Comparison of ENCODE assay signal across 20 mouse cellular contexts in the genomic region with DNA sequence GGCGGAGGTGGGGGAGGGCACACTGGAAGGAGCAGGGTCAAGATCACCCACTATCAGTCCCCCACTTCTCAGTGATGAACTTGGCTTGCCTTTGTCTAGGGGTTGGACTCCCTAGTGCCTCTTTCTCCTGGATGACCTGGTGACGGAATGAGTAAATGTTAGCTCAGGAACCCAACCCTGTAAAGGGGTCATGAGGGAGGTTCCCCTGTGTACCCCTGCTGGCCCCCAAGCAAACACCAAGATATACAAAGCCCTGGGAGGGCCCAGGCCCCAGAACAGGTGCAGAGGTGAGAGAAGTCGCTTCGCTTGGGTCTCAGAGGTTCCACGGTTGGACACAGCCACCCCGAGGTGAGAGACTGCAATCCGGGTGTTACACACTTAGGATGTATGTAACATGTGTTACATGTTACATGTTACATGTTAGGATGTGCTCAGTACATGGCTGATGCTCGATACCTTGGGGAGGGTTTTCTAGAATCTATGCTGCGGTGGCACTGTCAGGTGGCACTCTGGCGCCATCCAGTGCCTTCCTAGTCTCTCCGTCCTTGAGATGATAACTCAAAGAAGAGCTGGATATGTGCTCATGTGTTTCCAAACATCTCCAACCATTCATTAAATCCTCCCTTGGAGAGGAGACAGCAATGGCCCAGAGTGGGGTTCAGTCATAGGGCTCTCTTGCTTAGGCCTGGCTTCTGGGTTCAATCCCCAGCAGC. TPM values are rescaled to one million over a fixed set of nuclear protein-coding genes. Genes with fewer than 3 reads are reported as not detected.
A peak's percentile ranks its signal among the peaks of the same experiment; 100 is the strongest.
DNase-seq lines count a peak whose midpoint lies in the region; ATAC-seq lines count a peak whose summit lies in the region.
"Had no signal": no experiment of that assay in that cellular context is flagged by ENCODE, and none has a peak within 500 bp of the region (broad histone marks: within the 10 kb centered on the region; RNA-seq: fewer than 3 reads in every experiment).

Gene Bpifb1 (plus strand): TSS at position 273 of the 713 bp plus-strand sequence.

- ATAC-seq in heart, embryonic 13.5 days (ENCODE audit: extremely low read depth, insufficient number of reproducible peaks, low FRiP score, low TSS enrichment) = no peak
- ATAC-seq in kidney, embryonic 16.5 days (ENCODE audit: low FRiP score, low TSS enrichment) = no peak
- ATAC-seq: forebrain, embryonic 15.5 days; hindbrain, embryonic 16.5 days had no signal

- no peak within 1 kb of the TSS for H3K9ac ChIP-seq in heart, embryonic 13.5 days
- no peak within 1 kb of the TSS for H3K9ac ChIP-seq in kidney, embryonic 16.5 days (replicated peaks; ENCODE audit: low read length)
- H3K9ac ChIP-seq: forebrain, embryonic 15.5 days; liver, embryonic 13.5 days had no signal

- no peak for DNase-seq in heart, postnatal 14 days
- peak; percentile 16 to 33 for DNase-seq in kidney, postnatal 4 days
- peak; percentile 30 for DNase-seq in right cerebral cortex, postnatal 14 days
- no peak for DNase-seq in right cerebral cortex, postnatal 4 days
- peak; percentile 39 for DNase-seq in testis, postnatal 10 days (ENCODE audit: low spot score)
- no peak for DNase-seq in urinary bladder, postnatal 10 days (ENCODE audit: low spot score)
- DNase-seq: adrenal gland, postnatal 10 days; cerebellum, adult 9-10 months; kidney, postnatal 14 days; left cerebral cortex, postnatal 4 days; liver, embryonic 13.5 days; midbrain, embryonic 14.5 days; right cerebral cortex, adult 18-20 months had no signal

- no peaks in the 10 kb centered on the region; the same call in 1 of the 2 replicates for H3K27me3 ChIP-seq in heart, embryonic 13.5 days (replicated peaks)
- no peaks in the 10 kb centered on the region for H3K27me3 ChIP-seq in kidney, embryonic 16.5 days (ENCODE audit: insufficient read depth, low read length)
- H3K27me3 ChIP-seq: forebrain, embryonic 15.5 days; liver, embryonic 13.5 days had no signal

- H3K4me2 ChIP-seq in heart, embryonic 13.5 days = no peak within 1 kb of the TSS
- no peak within 1 kb of the TSS for H3K4me2 ChIP-seq in kidney, embryonic 16.5 days (replicated peaks; ENCODE audit: low read depth, low read length)
- H3K4me2 ChIP-seq: forebrain, embryonic 15.5 days; liver, embryonic 13.5 days had no signal

- intact Hi-C loops in heart, postnatal 14 days (cut with DNase I) = no loop called here

- H3K36me3 ChIP-seq in heart, embryonic 13.5 days = no peaks in the 10 kb centered on the region
- H3K36me3 ChIP-seq in kidney, embryonic 16.5 days (ENCODE audit: insufficient read depth, low read length) = no peaks in the 10 kb centered on the region
- H3K36me3 ChIP-seq: forebrain, embryonic 15.5 days; G1E; liver, embryonic 13.5 days had no signal

- no peaks in the 10 kb centered on the region for H3K9me3 ChIP-seq in heart, embryonic 13.5 days
- no peaks in the 10 kb centered on the region for H3K9me3 ChIP-seq in kidney, embryonic 16.5 days (ENCODE audit: low read length)
- H3K9me3 ChIP-seq: forebrain, embryonic 15.5 days; G1E; liver, embryonic 13.5 days had no signal

- 80% methylated on average over 11 of the region's 11 CpGs for WGBS in heart, embryonic 13.5 days
- 82% methylated on average over 11 of the region's 11 CpGs for WGBS in kidney, embryonic 16.5 days

- peaks cover 29% of the 10 kb centered on the region for H3K4me1 ChIP-seq in heart, embryonic 13.5 days
- H3K4me1 ChIP-seq in kidney, embryonic 16.5 days (ENCODE audit: insufficient read depth, low read length) = no peaks in the 10 kb centered on the region
- H3K4me1 ChIP-seq: forebrain, embryonic 15.5 days had no signal

- H3K4me3 ChIP-seq in heart, embryonic 13.5 days = no peak within 1 kb of the TSS
- no peak within 1 kb of the TSS for H3K4me3 ChIP-seq in kidney, embryonic 16.5 days (ENCODE audit: low read length)
- H3K4me3 ChIP-seq: forebrain, embryonic 15.5 days; liver, embryonic 13.5 days had no signal

- H3K27ac ChIP-seq in heart, embryonic 13.5 days (replicated peaks) = peak within 1 kb of the TSS; percentile 45; the same call in 1 of the 2 replicates
- no peak within 1 kb of the TSS for H3K27ac ChIP-seq in kidney, embryonic 16.5 days (ENCODE audit: low read length)
- H3K27ac ChIP-seq: forebrain, embryonic 15.5 days; liver, embryonic 13.5 days had no signal

RNA-seq across cellular contexts. Expression of gene Bpifb1, which starts in this region (rescaled TPM):
- polyA plus RNA-seq in heart, embryonic 13.5 days (2015; fragmentation: Nextera tagmentation; extraction: Ambion mirVana) = 0.31 and 0.50 TPM in 2 replicates
- total RNA-seq in heart, postnatal 14 days (2021) = 1 to 10 TPM in 1 of 2 experiments, not detected in 1; 2.2 TPM
- not detected in 2 replicates for polyA plus RNA-seq in kidney, embryonic 16.5 days (2015; fragmentation: Nextera tagmentation; extraction: Ambion mirVana)
- total RNA-seq: adrenal gland, postnatal 10 days; gastrocnemius, adult 8-10 months had no signal
- polyA plus RNA-seq: G1E; spleen, adult 2 months had no signal

Comparison
In these comparisons a context has a peak if more than half of its experiments do, and no peak if none do; other contexts are left out.
1. DNase-seq: peak in kidney, postnatal 4 days (2 of 2), right cerebral cortex, postnatal 14 days (single experiment) and testis, postnatal 10 days (single experiment); none in heart, postnatal 14 days (0 of 2), right cerebral cortex, postnatal 4 days (single experiment) and urinary bladder, postnatal 10 days (single experiment).